Mouse (Mus musculus) layer of hippocampus, adult 11-12 months (tissue): ENCODE results near the gene Timm13.

ENCODE experiments used
- DNase-seq: peaks from one replicate; pipeline ENCODE4 v3.0.0; 2022; ENCODE audit warnings: low spot score

Gene Timm13

DNA sequence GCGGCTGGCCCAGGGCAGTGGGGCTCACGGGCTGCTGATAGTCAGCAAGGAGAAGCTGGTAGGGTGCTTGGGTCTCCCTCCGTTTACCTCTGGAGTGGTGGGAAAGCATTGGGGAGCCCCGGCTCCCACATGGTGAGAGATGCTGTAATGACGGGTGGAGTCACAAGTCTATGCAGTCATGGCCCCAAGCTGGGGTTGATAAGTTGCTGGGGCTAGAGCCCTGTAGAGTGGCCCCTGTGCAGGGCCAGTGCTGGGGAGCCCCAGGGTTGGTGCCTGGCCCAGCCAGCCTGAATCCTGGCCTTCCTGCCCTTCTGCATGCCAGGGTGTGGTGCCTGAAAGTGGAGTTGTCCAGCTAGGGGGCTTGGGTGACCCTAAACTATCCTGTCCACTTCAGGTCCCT is 38.5 kb downstream of the Timm13 start:
- DNase-seq, result no peak

DNA sequence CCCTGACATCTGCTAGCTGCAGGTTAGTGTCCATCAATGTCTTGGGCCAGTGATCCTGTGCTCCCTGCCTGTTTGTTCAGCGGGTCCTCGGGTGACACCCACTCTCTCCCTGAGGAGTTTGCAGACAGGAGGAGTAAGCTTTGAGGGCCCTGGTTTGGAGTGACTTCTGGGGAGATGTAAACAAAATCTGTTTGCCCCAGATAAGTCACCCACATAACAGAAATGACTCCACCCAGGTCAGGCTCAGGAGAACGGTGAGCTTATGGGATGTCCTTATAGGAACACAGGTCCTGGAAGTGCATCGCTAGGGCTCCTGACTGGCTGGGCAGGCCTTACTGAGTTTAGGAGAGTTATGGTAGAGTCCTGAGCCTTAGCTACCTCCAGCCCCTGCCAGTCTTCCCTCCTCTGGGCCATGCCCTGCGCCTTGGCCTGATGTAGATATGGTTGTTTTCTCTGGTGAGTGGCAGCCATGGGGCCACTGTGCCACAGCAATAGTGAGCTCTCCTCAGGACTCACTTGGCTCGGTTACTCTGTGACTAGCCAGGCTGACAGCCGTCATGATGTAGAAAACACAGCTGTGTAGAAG is 42.3 kb downstream of the Timm13 start:
- DNase-seq, result no peak

DNA sequence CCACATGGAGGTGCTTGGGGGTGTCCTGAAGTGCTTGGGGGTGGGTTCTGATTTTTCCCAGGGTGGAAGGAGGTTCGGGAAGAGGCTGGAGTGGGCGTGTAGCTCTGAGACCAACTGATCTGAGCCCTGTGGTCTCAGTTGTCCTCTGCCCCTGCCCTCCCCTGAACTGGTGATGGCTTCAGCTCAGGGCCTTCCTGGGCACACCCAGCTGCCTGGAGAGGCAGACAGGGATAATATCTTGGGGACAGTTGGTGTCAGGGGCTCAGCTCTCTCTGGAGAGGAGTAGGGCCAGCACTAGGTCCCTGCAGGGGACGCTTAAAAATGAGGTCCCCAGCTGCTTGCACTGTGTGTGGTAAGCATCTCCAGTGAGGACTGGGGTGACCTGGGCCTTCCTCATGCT is 42.9 kb downstream of the Timm13 start:
- DNase-seq, result no peak

- DNase-seq, result peak; percentile 52
These were observed 43.4 kb downstream of the Timm13 start for GRCm38 (mm10) chr10:80857386-80857785.

DNA sequence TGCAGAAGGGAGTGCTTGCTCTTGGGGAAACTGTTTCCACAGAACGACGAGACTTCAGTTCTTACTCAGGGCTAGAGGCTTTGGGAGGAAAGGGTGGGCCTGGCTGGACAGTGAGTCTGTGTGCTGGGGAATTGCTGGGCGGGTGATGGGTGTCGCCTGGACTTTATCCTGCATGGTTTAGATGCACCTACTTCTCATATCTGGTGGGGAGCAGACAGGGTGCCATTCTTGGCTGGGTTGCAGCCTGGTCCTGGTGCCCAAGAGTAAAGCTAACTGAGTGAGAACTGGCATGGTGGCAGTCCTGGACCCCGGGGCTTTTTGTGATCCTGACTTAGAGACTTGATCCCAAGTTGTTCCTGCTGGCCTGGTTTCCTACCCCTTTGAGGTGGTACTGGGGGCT is 43.9 kb downstream of the Timm13 start:
- no peak for DNase-seq

- no peak for DNase-seq
These were observed 44.5 kb downstream of the Timm13 start for GRCm38 (mm10) chr10:80856267-80856666.

DNA sequence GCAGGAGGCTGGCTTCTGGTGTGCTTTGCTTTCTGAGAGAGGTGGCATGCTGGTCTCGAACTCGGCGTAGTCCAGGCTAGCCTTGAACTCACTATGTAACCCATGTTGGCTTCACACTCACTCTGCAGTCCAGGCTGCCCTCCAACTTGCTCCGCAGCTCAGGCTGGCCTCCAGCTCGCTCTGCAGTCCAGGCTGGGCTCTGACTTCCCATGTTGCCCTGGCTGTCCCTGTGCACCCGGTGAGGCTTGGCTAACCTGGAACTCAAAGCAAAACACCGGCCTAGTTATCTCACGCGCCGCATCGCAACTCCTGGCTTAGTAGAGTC is 45.1 kb downstream of the Timm13 start:
- DNase-seq, result no peak

DNA sequence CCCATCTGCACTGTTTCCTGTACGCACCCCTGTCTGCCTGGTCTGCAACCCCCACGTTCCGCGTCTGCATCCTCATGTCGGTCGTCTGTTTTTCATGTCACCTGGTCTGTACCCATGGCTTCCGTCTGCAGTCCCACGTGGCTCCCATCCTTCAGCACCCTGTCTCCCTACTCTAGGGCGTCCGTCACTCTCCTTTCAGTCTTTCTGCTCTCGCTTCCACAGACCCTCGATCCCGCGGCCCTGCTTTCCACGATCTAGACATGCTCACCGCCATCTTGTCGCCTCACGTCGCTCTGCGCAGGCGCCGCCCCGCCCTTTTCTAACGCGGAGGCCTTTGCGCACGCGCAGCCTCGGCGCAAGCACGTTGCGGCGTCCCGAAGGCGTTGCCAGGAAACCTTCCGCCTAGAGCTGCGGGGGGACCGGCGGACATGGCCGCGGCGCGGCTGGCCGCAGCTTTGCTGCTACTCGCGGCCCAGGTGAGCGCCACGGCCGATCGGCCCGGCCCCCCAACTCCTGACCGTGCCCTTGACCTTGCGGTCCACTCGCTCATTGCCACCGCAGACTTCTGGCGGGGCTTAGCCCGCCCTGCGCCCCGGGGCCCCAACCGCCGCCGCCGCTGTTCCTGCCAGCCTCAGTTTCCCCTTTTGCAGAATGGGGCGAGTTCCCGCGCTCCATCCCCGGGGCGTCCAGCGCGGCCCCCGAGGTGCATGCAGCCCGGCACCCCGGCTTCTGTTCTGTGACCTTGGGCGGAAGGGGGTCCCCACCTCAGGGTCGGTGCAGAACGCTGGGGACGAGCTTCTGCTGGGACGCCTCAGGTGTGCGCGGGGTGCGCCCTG is 45.6 kb downstream of the Timm13 start, which contains the start of the genes Lsm7 and Sppl2b:
TSS of gene Lsm7 (minus strand) at position 297 of the 836 bp plus-strand sequence.
TSS of gene Sppl2b (plus strand) at position 363 of the 836 bp plus-strand sequence.
- DNase-seq, result peak; percentile 96
